Mouse (Mus musculus) lung, postnatal 10 days (tissue): ENCODE results near the gene Ly6g6f.
"Not testable (repeated sequence)": the region's sequence is repeated elsewhere in the genome, so short reads cannot be mapped to it uniquely, and the experiment has no call there.

Experiments
- DNase-seq: peaks from one replicate; pipeline ENCODE4 v3.0.0; 2021

Gene Ly6g6f

DNA sequence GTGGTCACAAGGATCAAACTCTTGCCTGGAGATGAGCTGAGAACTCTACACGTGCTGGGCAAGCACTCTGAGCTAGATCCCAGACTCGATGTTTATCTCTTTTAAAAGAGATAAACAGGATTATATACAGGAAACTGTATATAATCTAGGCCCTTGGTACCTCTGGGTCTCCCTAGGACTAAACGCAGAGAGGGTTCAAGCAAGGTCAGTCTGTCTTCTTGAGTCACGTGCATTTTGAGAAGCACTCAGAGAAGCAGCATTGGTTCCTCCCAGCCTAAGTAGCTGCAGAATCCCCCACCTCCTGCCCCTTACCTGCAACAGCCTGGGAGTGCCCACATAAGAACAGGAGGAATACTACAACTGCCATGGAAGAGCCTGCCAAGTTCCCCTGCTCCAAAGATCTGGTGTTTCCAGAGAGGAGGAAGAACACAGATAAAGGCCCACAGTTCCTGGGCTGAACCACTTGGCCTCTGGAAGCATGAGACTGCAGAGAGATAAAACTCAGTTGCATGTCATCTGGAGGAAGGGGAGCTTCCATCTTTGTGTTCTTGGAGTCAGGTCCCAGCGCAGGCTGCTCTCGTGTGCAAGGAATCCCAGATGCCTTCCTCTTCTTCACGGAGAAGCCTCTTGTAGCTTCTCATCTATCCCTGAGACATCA is at the start of gene Ly6g6f:
TSS of gene Ly6g6f (minus strand) at position 403 of the 658 bp plus-strand sequence.
- DNase-seq, result no peak

DNA sequence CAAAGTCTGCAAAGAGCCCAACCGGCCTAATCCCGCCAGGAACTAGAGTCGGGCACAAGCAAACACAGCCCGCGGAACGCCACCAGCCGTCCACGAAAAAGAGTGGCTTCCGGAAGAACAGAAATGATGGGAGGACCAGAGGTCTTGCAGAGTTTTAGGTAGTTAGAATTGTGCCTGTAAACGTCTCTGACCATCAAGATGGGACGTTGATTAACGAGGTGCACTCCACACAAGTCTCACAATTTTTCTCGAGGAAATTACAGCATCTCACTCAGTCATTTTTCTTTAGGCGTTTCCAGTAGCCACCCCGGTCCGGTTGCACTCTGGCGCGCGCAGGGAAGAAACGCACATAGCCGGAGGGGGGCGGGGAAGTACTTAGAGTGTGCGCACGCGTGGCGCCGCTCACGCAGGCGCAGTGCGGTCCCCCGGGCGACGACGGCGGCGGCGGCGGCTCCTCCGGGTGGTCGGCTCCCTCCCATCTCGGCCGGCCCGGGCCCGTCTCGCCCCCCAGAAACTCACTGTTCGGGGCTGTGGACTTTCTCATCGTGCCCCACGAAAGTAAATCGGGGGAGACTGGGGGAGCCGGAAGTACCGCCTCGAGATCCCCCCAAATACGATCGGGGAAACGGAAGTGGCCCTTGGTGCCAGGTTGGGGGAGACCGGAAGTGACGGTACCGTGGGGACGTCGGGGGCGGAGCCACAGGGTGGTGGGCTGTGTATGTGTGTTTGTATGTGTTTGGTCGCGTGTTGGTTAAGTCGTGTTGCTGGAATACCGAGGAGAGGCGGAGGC is 49.6 kb upstream of the Ly6g6f start, which contains the start of gene Bag6:
TSS of gene Bag6 (plus strand) at position 378 of the 790 bp plus-strand sequence.
- peak; percentile 96 for DNase-seq

DNA sequence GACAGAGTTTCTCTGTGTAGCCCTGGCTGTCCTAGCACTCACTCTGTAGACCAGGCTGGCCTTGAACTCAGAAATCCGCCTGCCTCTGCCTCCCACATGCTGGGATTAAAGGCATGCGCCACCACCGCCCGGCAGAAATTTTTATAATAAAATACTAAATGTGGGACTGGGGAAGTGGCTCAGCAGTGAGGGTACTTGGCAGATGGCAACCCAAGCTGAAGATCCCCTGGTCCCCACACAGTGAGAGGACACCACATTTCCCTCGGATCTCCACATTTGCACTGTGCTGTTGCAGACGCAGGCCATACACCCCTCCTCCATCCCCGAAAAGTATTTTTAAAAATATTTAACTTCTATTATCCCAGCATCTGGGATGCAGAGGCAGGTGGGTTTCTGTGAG is 48.1 kb upstream of the Ly6g6f start:
- no peak for DNase-seq

DNA sequence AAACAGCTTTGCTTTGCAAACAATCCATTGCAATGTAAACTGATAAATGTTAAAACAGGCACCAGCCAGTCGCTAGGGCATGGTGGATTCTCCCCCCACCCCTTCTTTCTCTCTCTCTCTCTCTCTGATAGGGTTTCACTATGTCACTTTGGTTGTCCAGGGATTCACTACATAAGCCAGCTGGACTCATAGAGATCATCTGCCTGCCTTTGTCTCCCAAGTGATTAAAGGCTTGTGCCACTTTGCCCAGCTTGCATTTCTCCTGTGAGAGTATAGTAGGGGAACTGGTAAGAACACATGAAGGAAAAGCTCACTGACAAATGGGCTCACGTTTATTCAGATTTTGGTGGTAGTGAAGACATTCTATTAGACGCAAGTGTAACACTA is 46.8 kb upstream of the Ly6g6f start:
- DNase-seq, result no peak

DNA sequence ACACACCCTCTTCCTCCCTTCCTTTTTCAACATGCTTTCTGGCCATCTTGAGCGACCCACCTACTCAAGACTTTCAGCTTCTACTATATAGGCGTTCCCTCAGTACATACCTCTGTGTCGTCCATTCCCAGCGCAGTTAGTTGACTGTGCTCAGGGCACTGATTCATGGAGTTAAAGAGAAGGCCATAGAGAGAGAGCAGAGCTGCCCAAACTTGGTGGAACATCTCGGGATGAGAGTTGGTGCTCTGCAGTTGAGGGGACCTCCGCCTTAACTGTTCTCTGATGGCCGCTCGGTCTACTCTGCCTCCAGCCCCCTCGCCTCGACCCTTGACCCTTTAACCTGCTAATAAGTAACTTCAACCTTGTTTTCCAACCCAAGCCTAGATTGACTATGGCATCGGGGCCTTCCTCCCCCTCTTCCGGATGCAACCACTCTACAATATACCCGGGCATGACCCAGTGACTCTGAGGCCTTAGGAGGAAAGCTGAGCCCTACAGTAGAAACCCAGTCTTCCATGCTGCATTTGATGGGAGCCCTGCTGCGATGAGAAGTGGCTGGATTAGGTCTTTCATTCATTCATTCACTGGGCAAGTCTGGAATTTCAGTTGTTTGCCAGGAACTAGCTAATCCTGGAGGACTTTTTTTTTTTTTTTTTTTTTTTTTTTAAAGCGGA is 46.2 kb upstream of the Ly6g6f start, which contains the start of gene Apom:
TSS of gene Apom (minus strand) at position 551 of the 674 bp plus-strand sequence.
- DNase-seq, result no peak

DNA sequence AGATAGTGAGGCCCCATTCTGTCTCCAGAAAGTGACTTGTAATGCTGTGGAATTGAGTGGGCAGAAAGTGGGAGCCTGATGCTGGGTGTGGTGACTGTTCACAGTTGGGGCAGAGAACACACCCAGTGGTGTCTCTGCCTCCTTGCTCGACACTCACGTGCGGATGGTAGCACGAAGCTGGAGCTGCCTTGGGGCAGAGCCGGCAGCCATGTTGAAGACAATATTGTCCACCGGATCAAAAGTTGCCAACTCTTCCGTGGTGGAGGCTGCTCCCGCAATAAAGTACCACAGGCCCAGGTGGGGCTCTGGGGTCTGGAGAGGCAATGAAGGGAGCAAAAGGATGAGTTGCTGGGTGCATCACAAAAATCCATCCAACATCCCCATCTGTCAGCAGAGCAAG is 45.6 kb upstream of the Ly6g6f start:
- DNase-seq, result no peak

DNA sequence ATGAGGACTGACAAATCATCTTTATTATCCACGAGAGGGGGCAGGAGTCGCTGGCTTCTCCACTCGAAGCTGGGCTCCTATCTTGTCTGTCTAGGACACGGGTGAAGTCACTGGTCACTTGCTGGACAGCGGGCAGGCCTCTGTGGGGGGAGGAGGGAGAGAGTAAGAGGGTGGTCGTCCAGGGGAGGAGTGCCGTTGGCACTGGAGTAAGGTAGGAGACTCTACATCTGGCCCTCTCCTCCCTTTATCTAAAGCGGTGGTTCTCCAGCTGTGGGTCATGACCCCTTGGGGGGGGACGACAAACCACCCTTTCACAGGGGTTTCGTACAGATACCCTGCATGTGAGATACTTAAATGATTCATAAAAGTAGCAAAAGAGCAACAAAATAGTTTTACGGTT is 43.6 kb upstream of the Ly6g6f start:
- DNase-seq, result no peak

DNA sequence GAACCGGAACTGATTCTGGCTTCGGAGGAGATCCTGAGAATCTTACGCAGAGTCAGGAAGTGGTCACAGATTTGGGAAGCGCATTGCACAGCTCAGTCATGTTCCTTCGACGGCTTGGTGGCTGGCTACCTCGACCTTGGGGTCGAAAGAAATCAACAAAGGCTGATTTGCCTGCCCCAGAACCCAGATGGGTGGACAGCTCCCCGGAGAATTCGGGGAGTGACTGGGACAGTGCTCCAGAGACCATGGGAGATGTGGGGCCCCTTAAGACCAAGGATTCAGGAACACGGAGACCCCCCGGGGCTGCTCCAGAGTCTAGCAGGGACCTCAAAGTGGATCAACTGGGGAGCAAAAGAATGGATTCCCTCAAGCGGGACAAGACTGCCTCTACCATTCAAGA is 41.6 kb upstream of the Ly6g6f start:
- DNase-seq, result no peak

DNA sequence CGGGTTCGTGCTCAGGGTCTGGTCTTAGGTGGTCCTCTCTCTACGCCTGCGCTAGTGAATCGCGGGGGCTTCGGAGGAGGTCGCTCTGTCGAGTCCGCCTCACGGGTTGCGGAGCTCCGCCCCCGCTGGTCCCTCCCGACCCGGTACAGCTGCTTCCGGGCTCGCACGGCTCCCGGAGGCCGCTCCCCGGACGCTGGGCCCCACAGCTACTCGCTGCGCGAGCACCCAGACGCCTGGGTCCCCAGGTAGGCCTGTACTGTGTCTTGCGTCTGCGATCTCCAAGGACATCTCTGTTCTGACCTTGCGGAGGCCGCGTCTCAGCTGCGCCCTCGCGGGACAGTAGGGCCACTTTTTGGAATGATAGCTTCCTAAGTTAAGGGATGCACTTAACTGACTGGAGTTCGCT is 40.8 kb upstream of the Ly6g6f start, which contains the start of gene D17H6S53E:
TSS of gene D17H6S53E (plus strand) at position 168 of the 406 bp plus-strand sequence.
- peak; percentile 84 for DNase-seq

DNA sequence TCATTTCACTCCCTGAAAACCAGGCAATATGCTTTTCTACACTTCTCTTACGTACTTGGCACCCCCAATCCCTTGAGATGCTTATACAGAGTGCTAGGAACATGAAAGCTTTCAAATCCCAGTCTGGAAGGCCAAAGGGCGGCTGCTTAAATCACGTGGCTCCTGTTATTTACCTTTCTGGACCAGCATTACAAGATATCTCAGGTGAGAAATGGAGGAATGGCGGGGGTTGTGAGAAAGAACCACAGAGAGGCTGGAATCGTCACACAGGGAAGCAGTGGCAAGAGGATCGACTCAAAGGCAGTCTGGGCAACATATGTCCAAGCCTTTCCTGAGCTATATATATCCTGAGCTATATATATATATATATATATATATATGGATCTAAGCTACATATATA is 40.2 kb upstream of the Ly6g6f start:
- no peak for DNase-seq

DNA sequence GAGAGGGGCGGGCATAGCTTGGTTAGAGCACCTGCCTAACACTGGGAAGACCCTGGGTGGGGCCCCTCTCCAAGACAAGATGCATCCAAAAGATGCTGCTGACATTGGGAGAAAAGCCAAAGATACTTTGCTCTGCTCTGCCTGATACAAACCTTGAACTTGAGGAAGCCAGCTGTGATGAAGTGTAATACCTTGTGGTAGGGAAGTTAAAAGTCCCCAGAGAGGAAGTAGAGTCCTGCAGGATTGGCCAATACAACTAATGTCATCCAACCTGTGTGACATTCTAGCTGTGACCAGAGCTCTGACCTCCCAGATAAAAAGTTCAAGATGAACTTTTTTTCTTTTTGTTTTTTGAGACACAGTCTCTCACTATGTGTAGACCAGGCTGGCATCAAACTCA is 39.7 kb upstream of the Ly6g6f start:
- no peak for DNase-seq

DNA sequence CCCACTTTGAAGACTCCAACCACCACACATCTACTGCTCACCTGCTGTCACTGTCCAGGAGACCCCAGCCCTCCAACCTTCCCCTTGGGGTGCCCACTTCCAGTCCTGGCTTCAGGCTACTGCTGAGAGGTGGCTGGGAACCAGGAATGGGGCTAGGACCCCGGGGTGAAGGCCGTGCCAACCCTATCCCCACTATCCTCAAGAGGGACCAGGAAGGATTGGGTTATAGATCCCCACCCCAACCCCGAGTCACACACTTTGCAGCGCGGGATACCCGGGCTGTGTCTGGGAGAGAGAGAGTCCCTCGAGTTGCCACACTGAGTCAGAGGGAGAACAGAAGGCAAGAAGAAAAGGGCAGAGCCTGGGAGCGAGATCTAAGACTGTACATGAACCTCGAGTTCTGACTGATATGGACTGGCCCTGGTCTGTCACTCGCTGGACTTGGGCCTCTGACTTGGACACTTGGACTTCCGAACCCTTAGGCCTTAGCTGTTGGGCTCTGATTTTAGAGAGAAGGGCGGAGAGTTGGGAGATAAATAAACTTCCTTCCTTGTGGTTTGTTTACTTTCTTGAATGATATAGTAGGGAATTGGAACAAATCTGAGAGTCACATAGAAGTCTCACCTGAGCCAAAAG is 39.0 kb upstream of the Ly6g6f start:
- DNase-seq, result not testable (repeated sequence)

DNA sequence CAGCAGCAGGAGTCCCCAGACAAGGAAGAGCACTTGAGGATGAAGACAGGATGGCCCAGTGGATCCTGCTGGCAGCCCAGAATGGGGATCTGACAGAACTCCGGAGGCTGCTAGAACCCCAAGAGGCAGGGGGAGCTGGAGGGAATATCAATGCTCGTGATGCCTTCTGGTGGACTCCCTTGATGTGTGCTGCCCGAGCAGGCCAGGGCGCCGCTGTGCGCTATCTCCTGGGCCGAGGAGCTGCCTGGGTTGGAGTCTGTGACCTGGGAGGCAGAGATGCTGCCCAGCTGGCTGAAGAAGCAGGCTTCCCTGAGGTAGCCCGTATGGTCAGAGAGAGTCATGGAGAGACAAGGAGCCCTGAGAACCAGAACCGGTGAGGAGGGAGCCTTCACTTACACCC is 37.9 kb upstream of the Ly6g6f start:
- DNase-seq, result not testable (repeated sequence)

DNA sequence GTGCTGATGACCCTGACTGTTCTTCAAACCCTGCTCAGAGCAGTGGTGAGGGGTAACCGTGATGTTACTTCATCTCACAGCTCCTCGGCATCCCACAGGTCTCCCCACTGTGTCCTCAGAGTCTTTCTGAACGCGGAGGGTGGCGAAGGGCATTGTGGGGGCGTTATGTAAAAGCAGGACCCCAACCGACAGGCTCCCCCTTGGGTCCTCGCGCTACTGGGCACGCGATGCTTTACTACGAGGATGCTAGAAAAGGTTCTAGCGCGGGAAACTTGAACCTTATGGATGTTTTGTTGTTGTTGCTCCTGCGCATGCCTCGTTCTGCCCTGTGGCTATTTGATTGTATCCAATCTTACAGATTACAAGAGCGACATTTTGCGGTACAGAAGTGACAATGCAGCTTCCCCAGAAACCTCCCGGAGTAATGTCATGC is 36.5 kb upstream of the Ly6g6f start, which contains the start of gene Csnk2b:
TSS of gene Csnk2b (minus strand) at position 183 of the 433 bp plus-strand sequence.
- peak; percentile 78 for DNase-seq

DNA sequence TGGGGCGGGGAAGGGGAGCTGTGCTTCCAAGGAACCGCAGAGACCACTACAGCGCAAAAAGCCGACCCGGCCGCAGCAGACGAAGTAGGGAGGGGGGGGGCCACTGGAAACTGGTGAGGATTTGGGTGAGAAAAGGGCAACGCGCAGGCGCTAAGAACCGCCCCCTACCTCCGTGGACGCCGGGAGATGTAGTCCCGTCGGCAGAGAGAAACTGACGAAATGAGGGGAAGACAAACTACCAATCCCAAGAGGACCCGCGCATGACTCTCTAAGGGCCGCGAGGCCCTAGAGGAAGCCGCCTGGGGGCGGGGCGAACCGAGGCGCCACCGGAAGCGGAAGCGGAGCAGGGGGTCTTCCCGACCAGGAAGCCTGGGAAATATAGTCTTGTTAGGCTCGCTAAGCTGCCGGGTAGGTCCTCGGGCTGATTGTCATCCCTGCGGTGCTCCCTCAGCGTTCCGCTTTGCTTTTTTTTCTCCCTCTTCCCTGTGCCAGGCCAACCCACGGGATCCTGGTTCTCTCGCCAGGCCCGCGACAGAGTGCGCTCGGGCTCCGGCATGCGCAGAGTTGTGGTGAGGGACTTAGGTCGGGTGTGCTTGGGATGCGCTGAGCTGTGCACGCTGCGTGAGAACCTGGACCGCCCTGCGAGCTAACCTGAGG is 35.9 kb upstream of the Ly6g6f start, which contains the start of gene Gpank1:
TSS of gene Gpank1 (plus strand) at position 313 of the 657 bp plus-strand sequence.
- DNase-seq, result peak; percentile 99

DNA sequence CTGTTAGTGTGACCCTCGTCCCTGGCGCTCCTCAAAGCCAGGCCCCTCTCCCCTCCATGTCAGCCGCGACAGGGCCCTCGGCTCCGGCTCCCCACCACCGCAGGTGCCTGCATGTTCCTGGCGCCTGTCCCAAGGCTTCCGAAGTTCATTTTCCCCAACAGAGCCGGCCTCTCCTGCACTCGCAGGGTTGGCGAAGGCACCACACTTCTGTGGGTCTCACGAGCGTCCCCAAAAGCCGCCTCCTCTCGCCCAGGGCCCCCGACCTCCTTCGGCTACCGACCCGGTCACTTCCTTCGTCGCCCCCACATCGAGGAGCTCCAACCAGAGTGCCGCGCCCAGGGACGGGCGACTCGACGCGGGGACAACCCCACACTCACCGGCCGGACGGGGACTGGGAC is 35.3 kb upstream of the Ly6g6f start:
- DNase-seq, result peak; percentile 55

DNA sequence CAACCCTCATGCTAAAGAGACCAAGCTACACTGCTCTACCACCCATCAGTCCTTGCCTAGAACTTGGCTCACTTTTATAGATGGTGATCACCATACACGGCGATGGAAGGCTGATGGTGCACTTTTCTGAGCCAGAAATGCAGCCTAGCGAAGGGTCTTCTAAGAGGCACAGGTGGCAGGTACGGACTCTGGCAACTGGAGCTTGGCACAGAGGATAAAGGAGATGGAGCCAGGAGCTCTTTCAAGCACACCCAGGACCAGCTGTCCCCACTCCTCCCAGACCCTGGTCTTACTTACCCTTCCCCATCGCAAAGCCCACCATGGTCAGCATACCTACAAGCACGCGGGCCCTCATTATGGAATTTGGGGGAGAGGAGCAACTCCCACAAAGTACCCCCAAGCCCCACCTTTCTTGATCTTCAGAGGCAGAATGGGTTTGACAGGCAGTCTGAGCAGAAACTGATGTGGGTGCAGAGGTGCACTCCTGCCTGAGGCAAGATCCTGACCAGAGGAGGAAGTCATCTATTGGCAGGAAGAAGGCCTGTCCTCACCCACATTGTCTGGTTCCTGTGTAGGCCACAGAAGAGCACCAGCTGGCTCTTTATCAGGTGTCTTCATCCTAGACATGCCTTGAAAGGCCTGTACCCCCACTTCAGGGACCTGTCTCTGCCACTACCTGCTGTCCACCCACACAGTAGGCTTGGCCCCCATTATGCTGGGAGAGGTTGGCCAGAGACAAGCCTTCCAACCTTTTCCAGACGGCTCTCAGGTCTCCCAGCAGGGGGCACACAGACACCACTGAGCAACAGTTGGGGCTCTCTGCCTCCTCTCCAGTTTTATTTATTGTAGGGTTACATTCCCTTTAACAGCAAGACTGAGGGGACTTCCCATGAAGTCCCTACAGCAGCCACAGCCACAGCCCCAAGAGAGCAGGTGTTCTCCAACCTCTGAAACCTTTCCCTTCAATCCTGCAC is 29.9 kb upstream of the Ly6g6f start, which contains the start of gene Ly6g5b:
TSS of gene Ly6g5b (minus strand) at position 383 of the 974 bp plus-strand sequence.
- peak; percentile 56 for DNase-seq

DNA sequence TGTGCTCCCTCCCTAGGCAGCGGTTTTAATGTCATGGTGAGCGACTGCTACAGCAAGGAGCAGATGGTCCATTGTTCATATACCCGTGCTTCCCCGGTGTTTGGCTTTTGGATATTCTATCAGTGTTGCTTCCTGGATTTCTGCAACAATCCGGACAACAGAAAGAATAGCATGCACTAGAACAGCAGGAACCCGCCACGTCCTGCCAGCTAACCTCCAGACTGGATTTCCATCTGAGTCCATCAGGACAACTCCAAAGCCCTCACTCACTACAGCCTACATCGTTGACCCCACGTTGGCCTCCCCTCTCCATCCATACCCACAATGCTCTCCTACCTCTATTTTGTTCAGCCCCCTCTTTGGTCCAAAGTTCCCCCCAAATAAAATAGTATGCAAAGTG is 26.4 kb upstream of the Ly6g6f start:
- peak; percentile 35 for DNase-seq

DNA sequence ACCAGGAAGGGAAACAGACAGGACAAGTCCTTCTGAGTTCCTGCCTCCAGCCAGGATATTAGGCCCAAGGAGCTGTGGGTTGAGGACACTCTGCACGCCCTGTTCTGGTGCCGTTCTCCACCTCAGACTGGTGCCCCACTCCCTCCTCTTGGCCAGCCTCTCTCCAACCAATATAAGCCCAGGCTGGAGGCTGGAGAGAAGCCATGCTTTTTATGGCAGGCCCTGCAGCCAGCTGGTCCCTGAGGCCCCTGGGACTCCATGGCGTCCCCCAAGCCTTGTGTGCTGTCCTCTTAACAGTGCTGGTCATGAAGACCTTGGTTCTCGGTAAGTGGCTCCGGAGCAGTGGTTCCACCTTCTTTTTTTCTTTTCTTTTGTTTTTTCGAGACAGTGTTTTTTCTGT is 22.7 kb upstream of the Ly6g6f start, which contains the start of gene Ly6g5c:
TSS of gene Ly6g5c (plus strand) at position 183 of the 400 bp plus-strand sequence.
- DNase-seq, result no peak

DNA sequence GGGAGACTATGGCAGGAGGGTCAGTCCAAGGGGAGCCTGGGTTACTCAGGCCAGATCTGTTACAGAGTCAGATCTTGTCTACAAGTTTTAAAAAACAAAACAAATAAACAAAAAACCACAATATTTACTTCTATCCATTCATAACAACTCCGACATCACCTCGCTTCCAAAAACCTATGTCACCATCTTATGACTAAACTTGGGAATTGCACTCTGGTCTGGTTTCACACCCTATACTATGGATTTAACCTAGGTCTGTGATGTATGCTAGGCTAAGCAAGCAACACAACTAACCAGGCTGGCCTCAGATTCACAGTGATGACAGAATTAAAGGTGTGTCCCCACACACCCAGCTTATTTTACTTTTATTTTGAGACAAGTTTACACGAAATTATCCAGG is 21.1 kb upstream of the Ly6g6f start:
- no peak for DNase-seq
